Mouse (Mus musculus) ES-E14 (cell line): ENCODE results near the gene Map7d3. TPM values are rescaled to one million over a fixed set of nuclear protein-coding genes. Genes with fewer than 3 reads are reported as not detected.

ENCODE experiments used
- DNase-seq: peaks from one replicate; pipeline ENCODE4 v3.0.0-alpha.2; 2013; ENCODE audit warnings: low read depth, low spot score
- H3K27ac ChIP-seq: 2 replicates; pipeline ENCODE4 v1.5.1; 2012; ENCODE audit warnings: low read depth, mild to moderate bottlenecking, low read length, moderate library complexity, mixed read lengths; ENCODE audit not compliant: poor library complexity, insufficient read depth, severe bottlenecking
- H3K36me3 ChIP-seq: 2 replicates; pipeline ENCODE4 v1.6.1; 2012; ENCODE audit warnings: mild to moderate bottlenecking, low read length, moderate library complexity, mixed read lengths; ENCODE audit not compliant: control insufficient read depth, poor library complexity, insufficient read depth, severe bottlenecking
- H3K4me1 ChIP-seq, 2 experiments: fragments of 150-350 bp in 1 of 2; sonication (generic) in 1 of 2; 2 replicates each; pipeline ENCODE4 v1.6.1; 2012; ENCODE audit warnings: low read length in 2 of 2, mild to moderate bottlenecking in 1 of 2, mixed read lengths in 1 of 2; ENCODE audit not compliant: control insufficient read depth in 2 of 2, insufficient read depth in 2 of 2, poor library complexity in 1 of 2
- H3K4me3 ChIP-seq, 2 experiments: fragments of 150-350 bp in 1 of 2; sonication (generic) in 1 of 2; 2 replicates each; pipeline ENCODE4 v1.5.1; 2012; ENCODE audit warnings: low read length in 2 of 2, low read depth in 1 of 2, mild to moderate bottlenecking in 1 of 2, mixed read lengths in 1 of 2; ENCODE audit not compliant: insufficient read depth in 1 of 2, poor library complexity in 1 of 2, severe bottlenecking in 1 of 2
- H3K9ac ChIP-seq: 2 replicates; pipeline ENCODE4 v1.6.1; 2012; ENCODE audit warnings: low read depth, mild to moderate bottlenecking, low read length, mixed read lengths; ENCODE audit not compliant: poor library complexity, insufficient read depth, severe bottlenecking
- H3K9me3 ChIP-seq: fragments of 150-350 bp; sonication (generic); 2 replicates; pipeline ENCODE4 v1.6.1; 2012; ENCODE audit warnings: low read depth, mild to moderate bottlenecking, low read length; ENCODE audit not compliant: control insufficient read depth, insufficient read depth
- CHD2 ChIP-seq: IDR thresholded peaks from 2 replicates; pipeline ENCODE4 v1.6.1; 2014; ENCODE audit warnings: mild to moderate bottlenecking, low read depth, low read length, inconsistent platforms
- HCFC1 ChIP-seq: IDR thresholded peaks from 2 replicates; pipeline ENCODE4 v1.6.1; 2012; ENCODE audit warnings: low read length, inconsistent platforms, borderline replicate concordance; ENCODE audit not compliant: insufficient read depth
- MAFK ChIP-seq: IDR thresholded peaks from 2 replicates; pipeline ENCODE4 v1.6.1; 2014; ENCODE audit warnings: mild to moderate bottlenecking, low read depth, low read length, inconsistent platforms; ENCODE audit not compliant: insufficient read depth
- ZC3H11A ChIP-seq: IDR thresholded peaks from 2 replicates; pipeline ENCODE4 v1.6.1; 2012; ENCODE audit warnings: low read depth, mild to moderate bottlenecking, inconsistent platforms, low read length, borderline replicate concordance
- ZNF384 ChIP-seq: IDR thresholded peaks from 2 replicates; pipeline ENCODE4 v1.6.1; 2012; ENCODE audit warnings: low read depth, low read length, inconsistent platforms
- in situ Hi-C, 2 experiments: fragments of 600-800 bp; cut with MboI; formaldehyde crosslinking; loops; one replicate each; pipeline ENCODE4 v1.15.1; 2025; ENCODE audit warnings: low sequenced_read_pairs in 2 of 2, inconsistent platforms in 1 of 2; ENCODE audit not compliant: unreplicated experiment in 2 of 2
- total RNA-seq: library from RNA; depleted of rRNA; stranded (reverse); fragments of 300-350 nt; gene quantifications from 2 replicates; pipeline ENCODE4 v1.2.3, GENCODE M21; 2012

Map7d3 gene
- total RNA-seq, 1 experiment = 2.8 TPM

GRCm38 (mm10) chrX:56835842-56836241, 13.7 kb upstream of the Map7d3 start:
- no peak for DNase-seq
- Histone ChIP-seq H3K9me3 (no peaks in the 10 kb centered on the region), H3K36me3 (no peaks in the 10 kb centered on the region), H3K9ac (no peak overlapping the region), H3K27ac (no peak overlapping the region), H3K4me3 (no peak overlapping the region), H3K4me1 (no peaks in the 10 kb centered on the region)
- in situ Hi-C loops = no loop called here
- no peak for TF ChIP-seq MAFK
- TF ChIP-seq ZC3H11A = no peak
- TF ChIP-seq HCFC1 = no peak

- H3K9me3 ChIP-seq = no peaks in the 10 kb centered on the region
Observed at GRCm38 (mm10) chrX:56827492-56827891, 5.4 kb upstream of the Map7d3 start.

GRCm38 (mm10) chrX:56791268-56791667, 30.9 kb downstream of the Map7d3 start:
- no peak for TF ChIP-seq ZC3H11A
- TF ChIP-seq HCFC1 = no peak
- TF ChIP-seq MAFK = no peak
- TF ChIP-seq ZNF384 = no peak
- TF ChIP-seq CHD2 = no peak
- in situ Hi-C loops = no loop called here
- peak; percentile 31 for DNase-seq
- H3K36me3 ChIP-seq = peaks cover 3% of the 10 kb centered on the region; the same call in 1 of the 2 replicates
- H3K27ac ChIP-seq = no peak overlapping the region
- no peak overlapping the region for H3K9ac ChIP-seq
- H3K9me3 ChIP-seq = no peaks in the 10 kb centered on the region
- no peak overlapping the region; a peak in 1 of 4 replicates for H3K4me3 ChIP-seq
- no peaks in the 10 kb centered on the region for H3K4me1 ChIP-seq

More at GRCm38 (mm10) chrX:56827492-56827891, 5.4 kb upstream of the Map7d3 start:
- TF ChIP-seq HCFC1 = no peak
- TF ChIP-seq CHD2 = no peak
- TF ChIP-seq MAFK = no peak
- TF ChIP-seq ZNF384 = no peak
- no peak for TF ChIP-seq ZC3H11A
- Histone ChIP-seq H3K4me1 (no peaks in the 10 kb centered on the region), H3K27ac (no peak overlapping the region), H3K36me3 (no peaks in the 10 kb centered on the region), H3K4me3 (no peak overlapping the region), H3K9ac (no peak overlapping the region)
- in situ Hi-C loops = no loop called here
- no peak for DNase-seq

GRCm38 (mm10) chrX:56790591-56790990, 31.5 kb downstream of the Map7d3 start:
- no peak overlapping the region for H3K4me3 ChIP-seq
- no peak for DNase-seq
- no peaks in the 10 kb centered on the region for H3K9me3 ChIP-seq
- TF ChIP-seq CHD2 = no peak
- no peak for TF ChIP-seq ZNF384
- no peak for TF ChIP-seq ZC3H11A
- no peak for TF ChIP-seq HCFC1
- TF ChIP-seq MAFK = no peak
- no peak overlapping the region for H3K27ac ChIP-seq
- in situ Hi-C loops = no loop called here
- H3K9ac ChIP-seq = no peak overlapping the region
- H3K4me1 ChIP-seq = 0 out of 4 replicates have a peak, but pooled peaks cover 0 to 2% of the 10 kb centered on the region in 2 experiments
- H3K36me3 ChIP-seq = peaks cover 3% of the 10 kb centered on the region; the same call in 1 of the 2 replicates

- Histone ChIP-seq H3K9ac (no peak overlapping the region), H3K4me1 (0 out of 4 replicates have a peak, but pooled peaks cover 0 to 2% of the 10 kb centered on the region in 2 experiments), H3K27ac (no peak overlapping the region), H3K9me3 (no peaks in the 10 kb centered on the region), H3K4me3 (no peak overlapping the region), H3K36me3 (peaks cover 3% of the 10 kb centered on the region; the same call in 1 of the 2 replicates)
- DNase-seq = no peak
- in situ Hi-C loops = no loop called here
- no peak for TF ChIP-seq MAFK
Observed at GRCm38 (mm10) chrX:56787486-56787885, 34.6 kb downstream of the Map7d3 start.
